Mouse (Mus musculus) frontal cortex, adult 2 months (tissue): Measurements from ENCODE around the gene Ces1f. TPM values are rescaled to one million over a fixed set of nuclear protein-coding genes. Genes with fewer than 3 reads are reported as not detected.

ENCODE experiments used
- DNase-seq, 2 experiments: peaks; one replicate each; pipeline ENCODE4 v3.0.0; 2022; ENCODE audit warnings: low spot score in 1 of 2; ENCODE audit errors: extremely low spot score in 1 of 2
- polyA plus RNA-seq: library from polyadenylated mRNA; depleted of rRNA; stranded (reverse); fragments of >200 nt; gene quantifications from 2 replicates; pipeline ENCODE4 v1.2.3, GENCODE M21; 2012; rRNA removed

Gene Ces1f
- polyA plus RNA-seq, 1 experiment = 0.14 TPM

DNA sequence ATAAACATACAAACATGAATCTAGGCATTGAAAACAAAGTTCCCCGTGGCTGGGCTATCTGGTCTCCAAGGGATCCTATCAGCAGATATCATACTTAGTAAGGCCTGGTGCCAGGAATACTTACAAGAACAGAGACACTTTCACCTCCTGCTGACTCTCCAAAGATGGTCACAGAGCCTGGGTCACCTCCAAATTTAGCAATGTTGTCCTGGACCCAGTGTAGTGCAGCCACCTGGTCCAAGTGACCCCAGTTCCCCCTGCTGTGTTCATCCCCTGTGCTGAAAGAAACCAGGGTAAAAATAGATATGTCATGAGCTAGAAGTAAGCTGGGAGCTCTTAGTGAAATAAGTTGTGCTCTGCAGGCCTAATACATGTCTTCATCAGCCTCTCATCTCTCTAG, 62.2 kb downstream of the Ces1f start:
- no peak for DNase-seq

DNA sequence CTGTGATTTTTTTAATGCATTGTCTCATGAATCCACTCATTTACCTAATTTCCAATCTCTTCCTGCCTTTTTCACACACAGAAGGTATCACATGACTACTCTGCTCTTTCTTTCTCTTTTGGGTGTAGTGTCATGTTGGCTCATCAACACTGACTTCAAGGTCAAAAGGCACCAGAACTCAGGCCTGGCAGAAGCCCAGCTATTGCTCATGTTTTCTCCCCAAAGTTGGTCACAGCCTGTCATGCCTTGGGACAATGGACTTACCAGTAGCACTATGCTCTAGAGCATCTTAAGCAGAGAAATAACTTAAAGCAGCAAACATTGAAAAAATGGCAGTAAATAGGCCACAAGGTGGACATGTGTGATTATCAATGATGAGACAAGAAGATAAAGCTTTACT, 68.5 kb downstream of the Ces1f start:
- no peak for DNase-seq

Other genes with a start within 250 kb of the Ces1f start
- 0.04 TPM in 2 replicates for gene Ces1a, start 231.6 kb downstream of the Ces1f start, polyA plus RNA-seq
- gene Ces1b, start 199.7 kb downstream of the Ces1f start, polyA plus RNA-seq = not detected in 2 replicates
- gene Ces1c, start 148.5 kb downstream of the Ces1f start, polyA plus RNA-seq = 0.08 TPM in 1 of 2 replicates, not detected in the other
- 0.12 and 1.6 TPM in 2 replicates for gene Ces1d, start 81.9 kb downstream of the Ces1f start, polyA plus RNA-seq
- gene Ces1e, start 50.1 kb downstream of the Ces1f start, polyA plus RNA-seq = 0.04 TPM in 1 of 2 replicates, not detected in the other
- not detected in 2 replicates for gene Ces1g, start 57.6 kb upstream of the Ces1f start, polyA plus RNA-seq
- gene Ces1h, start 100.0 kb upstream of the Ces1f start, polyA plus RNA-seq = not detected in 2 replicates